Mouse (Mus musculus): ENCODE results near the gene Pde8b.

The Pde8b gene

GRCm38 (mm10) chr13:95249511-95250456, at the start of gene Pde8b:
Gene Pde8b (minus strand): TSS chr13:95250336.
- peak; percentile 35 for DNase-seq (ENCODE audit: extremely low spot score)

GRCm38 (mm10) chr13:95291983-95292382, 41.8 kb upstream of the Pde8b start:
- DNase-seq (ENCODE audit: extremely low spot score) = no peak

GRCm38 (mm10) chr13:95288027-95288426, 37.9 kb upstream of the Pde8b start:
- DNase-seq (ENCODE audit: extremely low spot score) = no peak

- DNase-seq (ENCODE audit: extremely low spot score) = peak; percentile 71
These were observed 36.9 kb upstream of the Pde8b start for GRCm38 (mm10) chr13:95286989-95287388.

- peak; percentile 6 for DNase-seq (ENCODE audit: extremely low spot score)
These were observed 31.9 kb upstream of the Pde8b start for GRCm38 (mm10) chr13:95281740-95282673.

- DNase-seq (ENCODE audit: extremely low spot score) = no peak
These were observed 28.4 kb upstream of the Pde8b start for GRCm38 (mm10) chr13:95278426-95279025.

- no peak for DNase-seq (ENCODE audit: extremely low spot score)
These were observed 14.6 kb upstream of the Pde8b start for GRCm38 (mm10) chr13:95264691-95265090.

- DNase-seq (ENCODE audit: extremely low spot score) = no peak
These were observed 11.0 kb upstream of the Pde8b start for GRCm38 (mm10) chr13:95260886-95261789.

GRCm38 (mm10) chr13:95260391-95260790, 10.3 kb upstream of the Pde8b start:
- no peak for DNase-seq (ENCODE audit: extremely low spot score)

GRCm38 (mm10) chr13:95257083-95257482, 6.9 kb upstream of the Pde8b start:
- no peak for DNase-seq (ENCODE audit: extremely low spot score)

- no peak for DNase-seq (ENCODE audit: extremely low spot score)
These were observed 4.9 kb upstream of the Pde8b start for GRCm38 (mm10) chr13:95255083-95255482.

GRCm38 (mm10) chr13:95243026-95243425, 7.1 kb downstream of the Pde8b start:
- no peak for DNase-seq (ENCODE audit: extremely low spot score)

- no peak for DNase-seq (ENCODE audit: extremely low spot score)
These were observed 12.6 kb downstream of the Pde8b start for GRCm38 (mm10) chr13:95237488-95237887.

GRCm38 (mm10) chr13:95235261-95235660, 14.9 kb downstream of the Pde8b start:
- no peak for DNase-seq (ENCODE audit: extremely low spot score)

GRCm38 (mm10) chr13:95231366-95232138, 18.6 kb downstream of the Pde8b start:
- DNase-seq (ENCODE audit: extremely low spot score) = no peak

GRCm38 (mm10) chr13:95230326-95230725, 19.8 kb downstream of the Pde8b start:
- DNase-seq (ENCODE audit: extremely low spot score) = no peak

- DNase-seq (ENCODE audit: extremely low spot score) = no peak
These were observed 25.6 kb downstream of the Pde8b start for GRCm38 (mm10) chr13:95224491-95224890.

- DNase-seq (ENCODE audit: extremely low spot score) = no peak
These were observed 26.7 kb downstream of the Pde8b start for GRCm38 (mm10) chr13:95223427-95223772.

- peak; percentile 40 for DNase-seq (ENCODE audit: extremely low spot score)
These were observed 27.3 kb downstream of the Pde8b start for GRCm38 (mm10) chr13:95222569-95223426.
